Mouse (Mus musculus): Measurements from ENCODE around the gene Kif4.

Kif4 gene

GRCm38 (mm10) chrX:100625802-100626793 is 561 bp downstream of the Kif4 start, which contains the start of gene Pdzd11:
TSS of gene Pdzd11 (minus strand) at chrX:100626568.
- no peak for TF ChIP-seq NANOG (IDR thresholded peaks at IDR 0.05; ENCODE audit: borderline replicate concordance, low read length)
- no peak for TF ChIP-seq CTCF (conservative IDR thresholded peaks at IDR 0.05; ENCODE audit: low read length)
- TF ChIP-seq POU5F1 (IDR thresholded peaks at IDR 0.05; ENCODE audit: borderline replicate concordance, low read length): no peak
- peaks cover 37% of the 10 kb centered on the region for H3K36me3 ChIP-seq (ENCODE audit: insufficient read depth, low read length)
- peaks cover 13% of the 10 kb centered on the region; the same call in 1 of the 2 replicates for H3K4me1 ChIP-seq (replicated peaks; ENCODE audit: low read depth, low read length)
- H3K9me3 ChIP-seq (ENCODE audit: low read length): no peaks in the 10 kb centered on the region
- H3K27me3 ChIP-seq (ENCODE audit: insufficient read depth, low read length): no peaks in the 10 kb centered on the region
- peak within 1 kb of the TSS; percentile 88 for H3K4me3 ChIP-seq (replicated peaks; ENCODE audit: low read length)

- peaks cover 31% of the 10 kb centered on the region for H3K36me3 ChIP-seq (ENCODE audit: insufficient read depth, low read length)
- H3K4me1 ChIP-seq (replicated peaks; ENCODE audit: low read depth, low read length): peaks cover 13% of the 10 kb centered on the region; the same call in 1 of the 2 replicates
- no peaks in the 10 kb centered on the region for H3K27me3 ChIP-seq (ENCODE audit: insufficient read depth, low read length)
- no peaks in the 10 kb centered on the region for H3K9me3 ChIP-seq (ENCODE audit: low read length)
- H3K4me3 ChIP-seq (replicated peaks; ENCODE audit: low read length): no peak overlapping the region
- no peak for TF ChIP-seq CTCF (conservative IDR thresholded peaks at IDR 0.05; ENCODE audit: low read length)
- TF ChIP-seq POU5F1 (IDR thresholded peaks at IDR 0.05; ENCODE audit: borderline replicate concordance, low read length): no peak
- no peak for TF ChIP-seq NANOG (IDR thresholded peaks at IDR 0.05; ENCODE audit: borderline replicate concordance, low read length)
Measured at GRCm38 (mm10) chrX:100629076-100629475, 3.5 kb downstream of the Kif4 start.

GRCm38 (mm10) chrX:100638477-100638876 is 12.9 kb downstream of the Kif4 start:
- no peaks in the 10 kb centered on the region for H3K4me1 ChIP-seq (replicated peaks; ENCODE audit: low read depth, low read length)
- TF ChIP-seq POU5F1 (IDR thresholded peaks at IDR 0.05; ENCODE audit: borderline replicate concordance, low read length) (no peak), CTCF (conservative IDR thresholded peaks at IDR 0.05; ENCODE audit: low read length) (no peak), NANOG (IDR thresholded peaks at IDR 0.05; ENCODE audit: borderline replicate concordance, low read length) (no peak)
- H3K9me3 ChIP-seq (ENCODE audit: low read length): no peaks in the 10 kb centered on the region
- no peaks in the 10 kb centered on the region for H3K27me3 ChIP-seq (ENCODE audit: insufficient read depth, low read length)
- no peak overlapping the region for H3K4me3 ChIP-seq (replicated peaks; ENCODE audit: low read length)
- H3K36me3 ChIP-seq (ENCODE audit: insufficient read depth, low read length): peaks cover 80% of the 10 kb centered on the region

- Histone ChIP-seq H3K4me1 (replicated peaks; ENCODE audit: low read depth, low read length) (no peaks in the 10 kb centered on the region), H3K36me3 (ENCODE audit: insufficient read depth, low read length) (peaks cover 10% of the 10 kb centered on the region; the same call in 1 of the 2 replicates), H3K9me3 (ENCODE audit: low read length) (no peaks in the 10 kb centered on the region), H3K4me3 (replicated peaks; ENCODE audit: low read length) (no peak overlapping the region), H3K27me3 (ENCODE audit: insufficient read depth, low read length) (no peaks in the 10 kb centered on the region)
- TF ChIP-seq NANOG (IDR thresholded peaks at IDR 0.05; ENCODE audit: borderline replicate concordance, low read length): no peak
- no peak for TF ChIP-seq POU5F1 (IDR thresholded peaks at IDR 0.05; ENCODE audit: borderline replicate concordance, low read length)
Measured at GRCm38 (mm10) chrX:100652848-100653247, 27.3 kb downstream of the Kif4 start.

GRCm38 (mm10) chrX:100664825-100665224 is 39.3 kb downstream of the Kif4 start:
- Histone ChIP-seq H3K9me3 (ENCODE audit: low read length) (no peaks in the 10 kb centered on the region), H3K4me3 (replicated peaks; ENCODE audit: low read length) (no peak overlapping the region), H3K4me1 (replicated peaks; ENCODE audit: low read depth, low read length) (no peaks in the 10 kb centered on the region), H3K27me3 (ENCODE audit: insufficient read depth, low read length) (no peaks in the 10 kb centered on the region), H3K36me3 (ENCODE audit: insufficient read depth, low read length) (peaks cover 23% of the 10 kb centered on the region)
- TF ChIP-seq CTCF (conservative IDR thresholded peaks at IDR 0.05; ENCODE audit: low read length) (no peak), NANOG (IDR thresholded peaks at IDR 0.05; ENCODE audit: borderline replicate concordance, low read length) (no peak), POU5F1 (IDR thresholded peaks at IDR 0.05; ENCODE audit: borderline replicate concordance, low read length) (no peak)

- TF ChIP-seq NANOG (IDR thresholded peaks at IDR 0.05; ENCODE audit: borderline replicate concordance, low read length) (no peak), POU5F1 (IDR thresholded peaks at IDR 0.05; ENCODE audit: borderline replicate concordance, low read length) (no peak), CTCF (conservative IDR thresholded peaks at IDR 0.05; ENCODE audit: low read length) (no peak)
- H3K27me3 ChIP-seq (ENCODE audit: insufficient read depth, low read length): no peaks in the 10 kb centered on the region
- H3K36me3 ChIP-seq (ENCODE audit: insufficient read depth, low read length): peaks cover 45% of the 10 kb centered on the region
- H3K4me1 ChIP-seq (replicated peaks; ENCODE audit: low read depth, low read length): no peaks in the 10 kb centered on the region
- no peaks in the 10 kb centered on the region for H3K9me3 ChIP-seq (ENCODE audit: low read length)
- H3K4me3 ChIP-seq (replicated peaks; ENCODE audit: low read length): no peak overlapping the region
Measured at GRCm38 (mm10) chrX:100678204-100678603, 52.7 kb downstream of the Kif4 start.

GRCm38 (mm10) chrX:100686527-100686926 is 61.0 kb downstream of the Kif4 start:
- H3K9me3 ChIP-seq (ENCODE audit: low read length): no peaks in the 10 kb centered on the region
- no peaks in the 10 kb centered on the region for H3K4me1 ChIP-seq (replicated peaks; ENCODE audit: low read depth, low read length)
- H3K36me3 ChIP-seq (ENCODE audit: insufficient read depth, low read length): peaks cover 41% of the 10 kb centered on the region
- no peaks in the 10 kb centered on the region for H3K27me3 ChIP-seq (ENCODE audit: insufficient read depth, low read length)
- TF ChIP-seq POU5F1 (IDR thresholded peaks at IDR 0.05; ENCODE audit: borderline replicate concordance, low read length): no peak
- no peak for TF ChIP-seq CTCF (conservative IDR thresholded peaks at IDR 0.05; ENCODE audit: low read length)
- TF ChIP-seq NANOG (IDR thresholded peaks at IDR 0.05; ENCODE audit: borderline replicate concordance, low read length): no peak
- H3K4me3 ChIP-seq (replicated peaks; ENCODE audit: low read length): no peak overlapping the region

GRCm38 (mm10) chrX:100687360-100688032 is 62.0 kb downstream of the Kif4 start:
- Histone ChIP-seq H3K4me1 (replicated peaks; ENCODE audit: low read depth, low read length) (no peaks in the 10 kb centered on the region), H3K4me3 (replicated peaks; ENCODE audit: low read length) (no peak overlapping the region), H3K36me3 (ENCODE audit: insufficient read depth, low read length) (peaks cover 46% of the 10 kb centered on the region), H3K27me3 (ENCODE audit: insufficient read depth, low read length) (no peaks in the 10 kb centered on the region), H3K9me3 (ENCODE audit: low read length) (no peaks in the 10 kb centered on the region)
- TF ChIP-seq CTCF (conservative IDR thresholded peaks at IDR 0.05; ENCODE audit: low read length) (no peak), NANOG (IDR thresholded peaks at IDR 0.05; ENCODE audit: borderline replicate concordance, low read length) (no peak), POU5F1 (IDR thresholded peaks at IDR 0.05; ENCODE audit: borderline replicate concordance, low read length) (no peak)
